Mouse (Mus musculus) lung, embryonic 16.5 days (tissue): Measurements from ENCODE around the gene Ankrd11. TPM values are rescaled to one million over a fixed set of nuclear protein-coding genes. Genes with fewer than 3 reads are reported as not detected.

ENCODE experiments used
- ATAC-seq: fragments of 200-750 bp; cut with Nextera tagmentation; 2 replicates; pipeline ENCODE4 v1.8.0; 2017; ENCODE audit warnings: low read depth, mild to moderate bottlenecking, moderate library complexity
- H3K27ac ChIP-seq: fragments of 300-500 bp; sonication (generic); 2 replicates; pipeline ENCODE4 v1.5.1; 2014; ENCODE audit warnings: mild to moderate bottlenecking, control low read depth, low read length
- H3K27me3 ChIP-seq: fragments of 300-500 bp; sonication (generic); 2 replicates; pipeline ENCODE4 v1.6.1; 2014; ENCODE audit warnings: low read depth, low read length, mixed read lengths; ENCODE audit not compliant: control insufficient read depth, insufficient read depth
- H3K36me3 ChIP-seq: fragments of 300-500 bp; sonication (generic); 2 replicates; pipeline ENCODE4 v1.6.1; 2014; ENCODE audit warnings: low read length; ENCODE audit not compliant: control insufficient read depth, insufficient read depth
- H3K4me1 ChIP-seq: fragments of 300-500 bp; sonication (generic); replicated peaks from 2 replicates; pipeline ENCODE4 v1.6.1; 2014; ENCODE audit warnings: low read length, mixed read lengths; ENCODE audit not compliant: control insufficient read depth, insufficient read depth
- H3K4me2 ChIP-seq: fragments of 300-500 bp; sonication (generic); 2 replicates; pipeline ENCODE4 v1.6.1; 2014; ENCODE audit warnings: low read depth, low read length, control low read depth
- H3K4me3 ChIP-seq: fragments of 300-500 bp; sonication (generic); 2 replicates; pipeline ENCODE4 v1.5.1; 2014; ENCODE audit warnings: mild to moderate bottlenecking, low read length, control low read depth
- H3K9ac ChIP-seq: fragments of 300-500 bp; sonication (generic); 2 replicates; pipeline ENCODE4 v1.6.1; 2014; ENCODE audit warnings: low read length, control low read depth
- H3K9me3 ChIP-seq: fragments of 300-500 bp; sonication (generic); 2 replicates; pipeline ENCODE4 v1.6.1; 2016; ENCODE audit warnings: low read length; ENCODE audit not compliant: control insufficient read depth
- WGBS: fragments of 180-500 bp; shearing (Covaris S2); extraction: QIAGEN DNeasy Blood & Tissue Kit; methylation state at CpG from one replicate; pipeline ENCODE4 v1.1.7; 2014; 5-methylcytosine and 5-hydroxymethylcytosine counted together
- polyA plus RNA-seq: library from polyadenylated mRNA; unstranded; fragments of >200 nt; fragmentation: Nextera tagmentation; extraction: Ambion mirVana; gene quantifications from 2 replicates; pipeline ENCODE4 v1.2.1, GENCODE M21; 2015

The Ankrd11 gene
- polyA plus RNA-seq, 1 experiment from 2014 or later: 23.9 TPM

GRCm38 (mm10) chr8:122893451-122893850, 148.6 kb downstream of the Ankrd11 start:
- Histone ChIP-seq H3K36me3 (peaks cover 63% of the 10 kb centered on the region), H3K27ac (no peak overlapping the region), H3K4me3 (no peak overlapping the region), H3K4me1 (no peaks in the 10 kb centered on the region), H3K9ac (no peak overlapping the region), H3K9me3 (no peaks in the 10 kb centered on the region), H3K4me2 (no peak overlapping the region), H3K27me3 (no peaks in the 10 kb centered on the region)
- WGBS: 75% methylated on average over 12 of the region's 12 CpGs
- ATAC-seq: no peak

GRCm38 (mm10) chr8:122891440-122891839, 150.6 kb downstream of the Ankrd11 start:
- Histone ChIP-seq H3K9ac (no peak overlapping the region), H3K27ac (no peak overlapping the region), H3K4me3 (no peak overlapping the region), H3K4me1 (no peaks in the 10 kb centered on the region), H3K36me3 (peaks cover 67% of the 10 kb centered on the region), H3K27me3 (no peaks in the 10 kb centered on the region), H3K4me2 (no peak overlapping the region), H3K9me3 (no peaks in the 10 kb centered on the region)
- no peak for ATAC-seq
- 86% methylated on average over 12 of the region's 12 CpGs for WGBS

GRCm38 (mm10) chr8:122883671-122884070, 158.4 kb downstream of the Ankrd11 start:
- no peaks in the 10 kb centered on the region for H3K4me1 ChIP-seq
- no peaks in the 10 kb centered on the region for H3K9me3 ChIP-seq
- peaks cover 51% of the 10 kb centered on the region for H3K36me3 ChIP-seq
- H3K4me2 ChIP-seq: no peak overlapping the region
- H3K27me3 ChIP-seq: no peaks in the 10 kb centered on the region
- no peak overlapping the region for H3K4me3 ChIP-seq
- no peak overlapping the region for H3K27ac ChIP-seq
- no peak overlapping the region for H3K9ac ChIP-seq
- ATAC-seq: no peak
- WGBS: 85% methylated on average over 10 of the region's 10 CpGs

- Histone ChIP-seq H3K9me3 (no peaks in the 10 kb centered on the region), H3K4me1 (no peaks in the 10 kb centered on the region), H3K4me3 (no peak overlapping the region), H3K36me3 (peaks cover 23% of the 10 kb centered on the region), H3K9ac (no peak overlapping the region), H3K27me3 (no peaks in the 10 kb centered on the region), H3K4me2 (no peak overlapping the region), H3K27ac (no peak overlapping the region)
- ATAC-seq: no peak
- WGBS: 41% methylated on average over 3 of the region's 3 CpGs
Observed at GRCm38 (mm10) chr8:122880302-122880701, 161.8 kb downstream of the Ankrd11 start.

GRCm38 (mm10) chr8:122878231-122878630, 163.8 kb downstream of the Ankrd11 start:
- Histone ChIP-seq H3K36me3 (peaks cover 6% of the 10 kb centered on the region; the same call in 1 of the 2 replicates), H3K4me2 (no peak overlapping the region), H3K4me3 (no peak overlapping the region), H3K27me3 (no peaks in the 10 kb centered on the region), H3K4me1 (no peaks in the 10 kb centered on the region), H3K9ac (no peak overlapping the region), H3K27ac (no peak overlapping the region), H3K9me3 (no peaks in the 10 kb centered on the region)
- WGBS: 80% methylated on average over 3 of the region's 3 CpGs
- ATAC-seq: no peak

- H3K27me3 ChIP-seq: no peaks in the 10 kb centered on the region
- no peak overlapping the region for H3K27ac ChIP-seq
- no peaks in the 10 kb centered on the region for H3K9me3 ChIP-seq
- ATAC-seq: no peak
- WGBS: 54% methylated on average over 5 of the region's 5 CpGs
- H3K4me1 ChIP-seq: no peaks in the 10 kb centered on the region
- no peak overlapping the region for H3K4me2 ChIP-seq
- H3K36me3 ChIP-seq: no peaks in the 10 kb centered on the region
- no peak overlapping the region for H3K4me3 ChIP-seq
- H3K9ac ChIP-seq: no peak overlapping the region
Observed at GRCm38 (mm10) chr8:122875186-122875585, 166.9 kb downstream of the Ankrd11 start.

GRCm38 (mm10) chr8:122873171-122873570, 168.9 kb downstream of the Ankrd11 start:
- WGBS: 37% methylated on average over 6 of the region's 6 CpGs
- Histone ChIP-seq H3K27me3 (no peaks in the 10 kb centered on the region), H3K4me2 (no peak overlapping the region), H3K36me3 (no peaks in the 10 kb centered on the region), H3K9me3 (no peaks in the 10 kb centered on the region), H3K4me1 (no peaks in the 10 kb centered on the region), H3K27ac (no peak overlapping the region), H3K4me3 (no peak overlapping the region), H3K9ac (no peak overlapping the region)
- ATAC-seq: no peak

- no peaks in the 10 kb centered on the region for H3K27me3 ChIP-seq
- H3K9ac ChIP-seq: no peak overlapping the region
- 71% methylated on average over 9 of the region's 9 CpGs for WGBS
- no peaks in the 10 kb centered on the region for H3K36me3 ChIP-seq
- H3K27ac ChIP-seq: no peak overlapping the region
- no peak for ATAC-seq
- no peaks in the 10 kb centered on the region for H3K4me1 ChIP-seq
- no peak overlapping the region for H3K4me2 ChIP-seq
- H3K4me3 ChIP-seq: no peak overlapping the region
- H3K9me3 ChIP-seq: no peaks in the 10 kb centered on the region
Observed at GRCm38 (mm10) chr8:122871663-122872062, 170.4 kb downstream of the Ankrd11 start.

- H3K4me1 ChIP-seq: no peaks in the 10 kb centered on the region
- H3K9ac ChIP-seq: 0 out of 2 replicates have a peak overlapping the region, but pooled peaks have one; percentile 40
- peaks cover 2% of the 10 kb centered on the region for H3K9me3 ChIP-seq
- ATAC-seq: peak; percentile 78
- H3K27me3 ChIP-seq: no peaks in the 10 kb centered on the region
- peak overlapping the region; percentile 51 for H3K4me2 ChIP-seq
- peak overlapping the region; percentile 33 for H3K4me3 ChIP-seq
- H3K27ac ChIP-seq: no peak overlapping the region
- H3K36me3 ChIP-seq: no peaks in the 10 kb centered on the region
- WGBS: 21% methylated on average over 31 of the region's 31 CpGs
Observed at GRCm38 (mm10) chr8:122870377-122870863, 171.7 kb downstream of the Ankrd11 start.

- Histone ChIP-seq H3K4me2 (no peak overlapping the region), H3K9me3 (peaks cover 14% of the 10 kb centered on the region)
Observed at GRCm38 (mm10) chr8:122867982-122868381, 174.1 kb downstream of the Ankrd11 start.

More at GRCm38 (mm10) chr8:122867982-122868381, 174.1 kb downstream of the Ankrd11 start:
- Histone ChIP-seq H3K36me3 (no peaks in the 10 kb centered on the region), H3K4me3 (no peak overlapping the region), H3K9ac (no peak overlapping the region), H3K4me1 (no peaks in the 10 kb centered on the region), H3K27ac (no peak overlapping the region), H3K27me3 (no peaks in the 10 kb centered on the region)
- WGBS: 84% methylated on average over 6 of the region's 6 CpGs
- no peak for ATAC-seq
